Mouse (Mus musculus): ENCODE results near the gene Slc30a7.

DNA sequence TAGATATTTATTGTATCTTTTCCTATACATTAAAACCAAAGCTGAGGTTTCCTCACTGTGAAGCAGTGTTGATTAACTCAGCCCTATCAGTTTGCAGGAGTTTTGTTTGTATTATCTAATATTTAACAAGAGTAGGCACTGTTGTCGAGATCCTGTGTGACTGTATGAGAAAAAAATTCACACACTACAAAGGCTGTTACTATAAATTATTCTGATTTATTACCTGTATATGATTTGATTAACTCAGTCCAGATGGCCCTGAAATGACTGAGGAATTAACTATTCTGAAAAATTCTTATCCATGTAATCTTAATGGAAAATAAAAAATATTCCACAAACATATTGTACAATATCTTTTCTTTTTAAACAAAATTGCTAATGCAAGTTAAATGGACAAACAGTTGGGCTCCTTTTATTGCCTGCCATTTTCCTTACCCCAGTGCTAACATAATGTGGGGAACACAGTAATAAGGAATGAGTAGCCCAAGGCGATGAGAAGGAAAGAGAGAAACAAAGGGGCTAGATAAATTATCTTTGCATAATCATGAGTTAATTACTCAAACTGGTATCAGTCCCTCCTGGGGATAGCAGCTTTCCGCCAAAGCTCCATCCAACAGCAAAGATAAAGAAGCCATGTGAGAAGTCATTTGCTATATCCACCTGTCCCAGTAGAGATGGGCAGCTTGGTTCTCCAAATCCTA is 57.8 kb downstream of the Slc30a7 start:
- no peak for TF ChIP-seq CTCF (conservative IDR thresholded peaks at IDR 0.05 in 1 of 2, IDR thresholded peaks at IDR 0.05 in 1 of 2; ENCODE audit: low read depth in 2 of 2, low read length in 2 of 2)
- no peak for TF ChIP-seq EP300 (IDR thresholded peaks at IDR 0.05; ENCODE audit: low read length)
- no peak for TF ChIP-seq POLR2A (IDR thresholded peaks at IDR 0.05; ENCODE audit: low read depth, low read length)
- TF ChIP-seq CHD1 (IDR thresholded peaks at IDR 0.05; ENCODE audit: low read depth, low read length), result no peak
- no peak for TF ChIP-seq E2F4 (IDR thresholded peaks at IDR 0.05; ENCODE audit: insufficient replicate concordance, low read depth, low read length)
- TF ChIP-seq ZC3H11A (IDR thresholded peaks at IDR 0.05; ENCODE audit: low read depth, low read length), result no peak
- TF ChIP-seq USF2 (conservative IDR thresholded peaks at IDR 0.05; ENCODE audit: low read depth, low read length), result no peak
- no peak for TF ChIP-seq RCOR1 (conservative IDR thresholded peaks at IDR 0.05; ENCODE audit: low read depth, low read length)
